Mouse (Mus musculus) liver, adult 2 months (tissue): ENCODE measurements at regions not wholly inside any gene's neighbourhood (a gene's known extent, or its start where the extent isn't known, plus 50 kb on each side); places are given as distances from the start of the nearest gene placed in this dataset.

Experiments used
- DNase-seq: peaks from one replicate; pipeline ENCODE4 v3.0.0-alpha.2; 2011; ENCODE audit warnings: low read depth, low spot score; ENCODE audit errors: extremely low read depth
- H3K27ac ChIP-seq: fragments of 200-500 bp; replicated peaks from 2 replicates; pipeline ENCODE4 v1.5.1; 2012; ENCODE audit warnings: low read depth, mild to moderate bottlenecking, control low read depth, inconsistent platforms, low read length; ENCODE audit not compliant: insufficient read depth
- H3K27me3 ChIP-seq: fragments of 200-500 bp; 2 replicates; pipeline ENCODE4 v1.6.1; 2012; ENCODE audit warnings: mild to moderate bottlenecking, moderate library complexity, low read length, inconsistent platforms; ENCODE audit not compliant: control insufficient read depth, insufficient read depth
- H3K36me3 ChIP-seq: fragments of 200-500 bp; 2 replicates; pipeline ENCODE4 v1.6.1; 2012; ENCODE audit warnings: low read length, inconsistent platforms; ENCODE audit not compliant: control insufficient read depth, insufficient read depth
- H3K4me1 ChIP-seq: fragments of 200-500 bp; 2 replicates; pipeline ENCODE4 v1.6.1; 2011; ENCODE audit warnings: low read length; ENCODE audit not compliant: control insufficient read depth, insufficient read depth
- H3K4me3 ChIP-seq: fragments of 200-500 bp; 2 replicates; pipeline ENCODE4 v1.5.1; 2011; ENCODE audit warnings: low read depth, mild to moderate bottlenecking, control low read depth, low read length, moderate library complexity; ENCODE audit not compliant: insufficient read depth
- H3K79me2 ChIP-seq: fragments of 200-500 bp; 2 replicates; pipeline ENCODE4 v1.6.1; 2012; ENCODE audit warnings: inconsistent platforms, mild to moderate bottlenecking, low read length, moderate library complexity; ENCODE audit not compliant: control insufficient read depth, insufficient read depth
- H3K9ac ChIP-seq: fragments of 200-500 bp; 2 replicates; pipeline ENCODE4 v1.6.1; 2012; ENCODE audit warnings: low read depth, mild to moderate bottlenecking, control low read depth, inconsistent platforms, low read length
- CTCF ChIP-seq: fragments of 200-500 bp; IDR thresholded peaks from 2 replicates; pipeline ENCODE4 v1.5.1; 2011; ENCODE audit warnings: low read depth, low read length, control low read depth
- POLR2A ChIP-seq: fragments of 200-500 bp; IDR thresholded peaks from 2 replicates; pipeline ENCODE4 v1.6.1; 2011; ENCODE audit warnings: low read length, control low read depth; ENCODE audit not compliant: insufficient read depth; ENCODE audit errors: extremely low read depth
- WGBS: fragments of 180-500 bp; shearing (Covaris S2); methylation state at CpG from one replicate; pipeline ENCODE4 v1.1.7; 2018; 5-methylcytosine and 5-hydroxymethylcytosine counted together

DNA sequence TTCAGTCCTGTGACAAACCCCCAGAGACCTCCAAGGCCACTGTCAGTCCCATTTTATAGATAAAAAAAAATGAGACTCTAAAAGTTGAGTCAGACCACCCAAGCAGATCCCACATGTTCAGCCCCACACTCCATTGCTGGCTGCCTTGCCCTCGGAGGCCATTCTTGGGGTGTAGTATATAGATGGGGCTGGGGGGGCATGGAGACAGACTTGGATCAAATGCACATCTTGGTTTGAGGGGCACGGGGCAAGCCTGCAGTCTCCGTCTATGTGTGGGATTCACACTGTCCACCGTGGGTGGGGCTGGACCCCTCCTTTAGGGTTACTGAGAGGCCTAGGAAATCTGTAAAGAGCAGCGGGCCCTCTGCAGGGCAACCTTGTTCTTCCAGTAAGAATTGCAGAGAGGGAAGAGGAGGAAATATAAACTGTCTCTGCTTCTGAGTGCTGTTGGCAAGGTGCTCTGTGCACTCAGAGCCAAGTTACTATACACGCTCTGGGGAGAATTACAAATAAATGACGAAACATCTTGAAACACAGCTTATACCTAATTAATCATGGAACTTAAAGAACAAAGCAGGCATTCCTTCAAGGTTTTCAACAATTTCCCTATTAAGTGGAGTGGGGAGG, 184.4 kb upstream of the Habp2 start:
- DNase-seq = no peak
- Histone ChIP-seq H3K27ac (no peak overlapping the region), H3K9ac (no peak overlapping the region), H3K79me2 (no peaks in the 10 kb centered on the region), H3K4me3 (no peak overlapping the region), H3K36me3 (no peaks in the 10 kb centered on the region), H3K27me3 (no peaks in the 10 kb centered on the region), H3K4me1 (no peaks in the 10 kb centered on the region)
- TF ChIP-seq POLR2A = no peak
- no peak for TF ChIP-seq CTCF
- 81% methylated on average over 7 of the region's 7 CpGs for WGBS

DNA sequence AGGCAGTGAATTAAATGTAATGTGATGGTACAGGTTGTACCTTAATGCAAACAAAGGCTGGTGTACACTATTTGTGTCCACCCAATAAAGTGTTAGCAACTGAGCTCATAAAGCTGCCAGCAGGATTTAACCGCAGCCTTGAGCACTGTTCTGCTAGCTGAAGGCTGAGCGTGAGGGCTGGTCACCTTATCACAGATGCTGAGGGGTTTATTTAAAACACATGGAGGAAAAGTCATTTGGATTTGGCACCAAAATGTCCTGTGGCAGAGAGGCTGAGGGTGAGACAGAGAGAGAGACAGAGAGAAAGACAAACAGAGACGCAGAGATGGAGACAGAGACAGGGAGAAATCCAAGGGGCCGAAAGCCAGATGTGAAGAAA, 181.9 kb upstream of the Habp2 start:
- 84% methylated on average over 4 of the region's 4 CpGs for WGBS
- H3K4me3 ChIP-seq = no peak overlapping the region
- H3K4me1 ChIP-seq = no peaks in the 10 kb centered on the region
- H3K79me2 ChIP-seq = no peaks in the 10 kb centered on the region
- no peaks in the 10 kb centered on the region for H3K27me3 ChIP-seq
- H3K36me3 ChIP-seq = no peaks in the 10 kb centered on the region
- no peak for DNase-seq
- H3K9ac ChIP-seq = no peak overlapping the region
- H3K27ac ChIP-seq = no peak overlapping the region
- no peak for TF ChIP-seq CTCF

DNA sequence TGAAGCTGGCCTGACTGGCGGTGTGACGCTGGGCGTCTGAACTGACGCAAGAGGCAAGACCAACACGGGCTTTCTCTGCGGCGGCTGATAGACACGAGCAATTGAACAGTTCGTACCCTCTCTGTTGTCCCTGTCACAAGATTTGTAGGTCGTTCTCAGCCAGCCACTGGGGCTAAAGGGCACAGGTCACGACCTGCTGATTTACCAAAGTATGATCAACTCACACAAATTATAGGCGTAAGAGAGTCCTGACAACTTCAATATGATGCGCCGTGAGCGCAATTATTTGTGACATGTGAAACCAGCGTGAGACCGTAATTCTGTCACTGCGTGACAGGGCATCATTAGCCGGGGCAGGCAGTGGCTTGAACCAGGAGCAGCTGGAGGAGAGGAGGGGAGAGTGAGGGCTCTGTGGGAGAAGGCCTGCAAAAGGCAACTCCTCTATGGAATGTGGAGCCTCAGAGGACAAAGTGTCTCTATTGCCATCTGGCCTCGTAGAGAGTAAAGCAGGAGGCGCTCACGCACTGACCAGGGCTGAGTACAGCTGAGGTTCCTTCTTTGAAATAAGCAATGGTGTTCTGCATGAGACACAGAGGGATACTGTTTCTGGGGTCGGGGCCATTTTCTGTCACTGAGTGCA, 181.4 kb upstream of the Habp2 start:
- WGBS = 68% methylated on average over 23 of the region's 23 CpGs
- H3K36me3 ChIP-seq = no peaks in the 10 kb centered on the region
- DNase-seq = no peak
- H3K27me3 ChIP-seq = no peaks in the 10 kb centered on the region
- no peak overlapping the region for H3K27ac ChIP-seq
- H3K4me3 ChIP-seq = no peak overlapping the region
- no peak for TF ChIP-seq CTCF
- no peak for TF ChIP-seq POLR2A
- no peaks in the 10 kb centered on the region for H3K79me2 ChIP-seq
- no peak overlapping the region for H3K9ac ChIP-seq
- no peaks in the 10 kb centered on the region for H3K4me1 ChIP-seq

DNA sequence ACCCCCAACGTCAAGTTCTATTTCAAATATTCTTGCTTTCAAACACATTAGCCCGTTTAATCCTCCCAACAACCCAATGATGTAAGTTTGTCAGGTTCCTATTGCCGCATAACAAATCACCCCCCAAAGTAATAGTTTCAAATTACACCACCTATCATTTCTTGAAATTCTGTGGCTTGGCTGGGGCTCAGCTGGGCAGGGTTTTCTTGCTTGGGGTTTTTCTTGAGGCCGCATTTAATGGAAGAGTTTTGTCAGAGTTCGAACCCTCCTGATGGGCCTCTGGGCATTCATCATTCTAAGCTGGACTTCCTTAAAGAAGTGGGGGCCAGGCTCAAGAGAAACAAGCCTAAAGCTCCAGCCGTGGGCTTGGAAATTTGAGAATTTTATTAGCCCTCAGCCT, 178.1 kb upstream of the Habp2 start:
- H3K27ac ChIP-seq = no peak overlapping the region
- no peak overlapping the region for H3K4me3 ChIP-seq
- H3K36me3 ChIP-seq = no peaks in the 10 kb centered on the region
- WGBS = 91% methylated on average over 6 of the region's 6 CpGs
- no peaks in the 10 kb centered on the region for H3K4me1 ChIP-seq
- H3K79me2 ChIP-seq = no peaks in the 10 kb centered on the region
- H3K9ac ChIP-seq = no peak overlapping the region
- DNase-seq = no peak
- TF ChIP-seq POLR2A = no peak
- TF ChIP-seq CTCF = no peak
- no peaks in the 10 kb centered on the region for H3K27me3 ChIP-seq

DNA sequence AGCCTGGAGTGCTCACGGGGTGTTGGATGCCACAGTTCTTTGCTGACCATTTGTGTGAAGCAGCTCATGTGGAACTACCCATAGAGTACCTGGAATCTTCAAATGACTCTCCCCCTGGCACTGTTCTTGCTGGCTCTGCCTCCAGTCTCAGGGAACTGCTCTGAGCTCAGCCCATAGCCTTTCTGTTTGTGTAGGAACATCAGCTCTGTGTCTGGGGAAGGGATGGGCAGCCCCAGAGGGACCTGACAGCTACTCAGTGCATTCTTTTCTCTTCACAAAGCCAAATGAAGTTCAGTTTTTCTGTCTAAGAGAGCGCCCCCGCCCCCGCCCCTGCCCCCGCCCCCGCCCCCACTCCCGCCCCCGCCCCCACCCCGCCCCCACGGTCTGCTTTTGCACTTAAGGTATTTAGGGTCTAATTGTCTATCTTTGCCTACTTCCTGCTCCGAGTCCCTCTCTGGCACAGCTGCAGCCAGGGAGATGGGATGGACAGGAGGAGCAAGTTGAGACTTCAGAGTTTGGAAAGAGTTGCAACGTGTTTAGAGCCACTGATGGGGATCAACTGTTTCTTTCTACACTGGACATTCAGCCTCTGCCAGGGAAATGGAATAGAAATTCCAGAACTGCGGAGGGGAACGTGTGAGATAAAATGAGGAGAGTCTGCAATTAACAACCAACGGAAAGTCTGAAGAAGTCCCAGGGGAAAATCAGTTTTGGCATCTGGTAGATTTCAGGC, 171.2 kb upstream of the Habp2 start:
- 52% methylated on average over 15 of the region's 15 CpGs for WGBS
- Histone ChIP-seq H3K27ac (no peak overlapping the region), H3K9ac (no peak overlapping the region), H3K27me3 (no peaks in the 10 kb centered on the region), H3K36me3 (no peaks in the 10 kb centered on the region), H3K4me3 (no peak overlapping the region), H3K4me1 (no peaks in the 10 kb centered on the region), H3K79me2 (no peaks in the 10 kb centered on the region)
- DNase-seq = no peak
- no peak for TF ChIP-seq POLR2A
- TF ChIP-seq CTCF = no peak

DNA sequence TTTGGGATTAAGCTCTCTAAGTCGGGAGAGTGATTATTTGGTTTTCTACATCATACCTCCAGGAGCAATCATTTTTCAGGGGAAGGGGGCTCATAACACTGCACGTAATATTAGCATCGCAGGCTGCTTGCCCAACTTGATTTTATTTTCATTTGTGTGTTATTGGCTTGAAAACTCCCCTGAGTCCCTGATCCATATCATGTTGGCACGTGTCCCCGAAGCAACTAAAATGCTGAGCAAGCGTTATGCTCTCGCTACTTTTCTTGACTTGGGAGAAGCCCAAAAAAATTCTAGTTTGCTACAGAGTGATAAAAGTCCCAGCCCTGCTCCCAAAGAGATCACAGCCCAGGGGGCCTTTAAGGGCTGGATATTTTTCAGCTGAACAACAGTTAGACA, 170.7 kb upstream of the Habp2 start:
- no peaks in the 10 kb centered on the region for H3K79me2 ChIP-seq
- no peak for DNase-seq
- H3K9ac ChIP-seq = no peak overlapping the region
- no peak overlapping the region for H3K4me3 ChIP-seq
- no peak overlapping the region for H3K27ac ChIP-seq
- 66% methylated on average over 7 of the region's 7 CpGs for WGBS
- no peaks in the 10 kb centered on the region for H3K4me1 ChIP-seq
- TF ChIP-seq POLR2A = no peak
- no peak for TF ChIP-seq CTCF
- no peaks in the 10 kb centered on the region for H3K36me3 ChIP-seq
- no peaks in the 10 kb centered on the region for H3K27me3 ChIP-seq
